8 mouse cellular contexts compared by ENCODE assay signal in genomic region chr13:93771031-93771587, GRCm38 (mm10). TPM values are rescaled to one million over a fixed set of nuclear protein-coding genes. Genes with fewer than 3 reads are reported as not detected.
A peak's percentile ranks its signal among the peaks of the same experiment; 100 is the strongest.
DNase-seq lines count a peak whose midpoint lies in the region; ATAC-seq and TF ChIP-seq lines count a peak whose summit lies in the region.

No protein-coding gene starts in this region.

- peak overlapping the region; percentile 95 for H3K4me2 ChIP-seq in kidney, embryonic 16.5 days (replicated peaks; ENCODE audit: low read depth, low read length)
- H3K4me2 ChIP-seq in forebrain, embryonic 13.5 days, result peak overlapping the region; percentile 93
- peak overlapping the region; percentile 88 for H3K4me2 ChIP-seq in limb, embryonic 13.5 days (replicated peaks)

- peak overlapping the region; percentile 85 for H3K9ac ChIP-seq in kidney, embryonic 16.5 days (replicated peaks; ENCODE audit: low read length)
- H3K9ac ChIP-seq in forebrain, embryonic 13.5 days, result peak overlapping the region; percentile 86
- H3K9ac ChIP-seq in limb, embryonic 13.5 days, result peak overlapping the region; percentile 89

- no peaks in the 10 kb centered on the region for H3K36me3 ChIP-seq in kidney, embryonic 16.5 days (ENCODE audit: insufficient read depth, low read length)
- no peaks in the 10 kb centered on the region for H3K36me3 ChIP-seq in forebrain, embryonic 13.5 days (ENCODE audit: poor library complexity, severe bottlenecking)
- H3K36me3 ChIP-seq in limb, embryonic 13.5 days, result no peaks in the 10 kb centered on the region

- peaks cover 23% of the 10 kb centered on the region for H3K4me1 ChIP-seq in kidney, embryonic 16.5 days (ENCODE audit: insufficient read depth, low read length)
- H3K4me1 ChIP-seq in forebrain, embryonic 13.5 days, result peaks cover 11% of the 10 kb centered on the region
- peaks cover 15% of the 10 kb centered on the region for H3K4me1 ChIP-seq in limb, embryonic 13.5 days
- H3K4me1 ChIP-seq in olfactory bulb, adult 2 months (ENCODE audit: control insufficient read depth, insufficient read depth, low read length), result peaks cover 3% of the 10 kb centered on the region; the same call in 1 of the 2 replicates

- TF ChIP-seq CTCF in olfactory bulb, adult 2 months (IDR thresholded peaks at IDR 0.05; ENCODE audit: insufficient read depth, low read depth, low read length), result no peak

- H3K27ac ChIP-seq in kidney, embryonic 16.5 days (ENCODE audit: low read length), result peak overlapping the region; percentile 86
- peak overlapping the region; percentile 86 for H3K27ac ChIP-seq in forebrain, embryonic 13.5 days
- H3K27ac ChIP-seq in limb, embryonic 13.5 days, result peak overlapping the region; percentile 93
- peak overlapping the region; percentile 99 for H3K27ac ChIP-seq in olfactory bulb, adult 2 months (ENCODE audit: insufficient read depth, low read depth, low read length)

- H3K9me3 ChIP-seq in kidney, embryonic 16.5 days (ENCODE audit: low read length), result no peaks in the 10 kb centered on the region
- H3K9me3 ChIP-seq in forebrain, embryonic 13.5 days (replicated peaks), result no peaks in the 10 kb centered on the region
- H3K9me3 ChIP-seq in limb, embryonic 13.5 days, result no peaks in the 10 kb centered on the region

- no peaks in the 10 kb centered on the region for H3K27me3 ChIP-seq in kidney, embryonic 16.5 days (ENCODE audit: insufficient read depth, low read length)
- H3K27me3 ChIP-seq in forebrain, embryonic 13.5 days, result no peaks in the 10 kb centered on the region
- H3K27me3 ChIP-seq in limb, embryonic 13.5 days, result no peaks in the 10 kb centered on the region

- ATAC-seq in kidney, embryonic 16.5 days (ENCODE audit: low FRiP score, low TSS enrichment), result peak; percentile 25; the same call in 1 of the 2 replicates
- ATAC-seq in forebrain, embryonic 13.5 days, result peak; percentile 64
- 0 out of 2 replicates have a peak, but pooled peaks have one; percentile 9 for ATAC-seq in limb, embryonic 13.5 days (ENCODE audit: low FRiP score, low read depth)

- WGBS in kidney, embryonic 16.5 days, result 18% methylated on average over 9 of the region's 9 CpGs
- WGBS in forebrain, embryonic 13.5 days, result 35% methylated on average over 9 of the region's 9 CpGs
- 33% methylated on average over 9 of the region's 9 CpGs for WGBS in limb, embryonic 13.5 days
- WGBS in olfactory bulb, adult 2 months, result 22% methylated on average over 9 of the region's 9 CpGs

- H3K4me3 ChIP-seq in kidney, embryonic 16.5 days (ENCODE audit: low read length), result peak overlapping the region; percentile 67
- peak overlapping the region; percentile 70 for H3K4me3 ChIP-seq in forebrain, embryonic 13.5 days
- peak overlapping the region; percentile 65 for H3K4me3 ChIP-seq in limb, embryonic 13.5 days
- H3K4me3 ChIP-seq in olfactory bulb, adult 2 months (ENCODE audit: insufficient read depth, low read depth, low read length), result peak overlapping the region; percentile 94

- DNase-seq in kidney, adult 11 months, result no peak
- DNase-seq in NIH3T3 (ENCODE audit: low read depth), result peak; percentile 41
- DNase-seq in gastrocnemius, postnatal 25 days, result no peak
- DNase-seq in adrenal gland, postnatal 4 days (ENCODE audit: low spot score in 2 of 2), result no peak

- TF ChIP-seq POLR2A in olfactory bulb, adult 2 months (IDR thresholded peaks at IDR 0.05; ENCODE audit: insufficient read depth, low read depth, low read length), result no peak

RNA-seq across cellular contexts. Expression of gene Arsb, which starts 0.3 kb away (rescaled TPM):
- 13.4 and 15.9 TPM in 2 replicates for polyA plus RNA-seq in kidney, embryonic 16.5 days (2015; fragmentation: Nextera tagmentation; extraction: Ambion mirVana)
- 4.6 and 6.1 TPM in 2 replicates for polyA plus RNA-seq in forebrain, embryonic 13.5 days (2015; fragmentation: Nextera tagmentation; extraction: Ambion mirVana)
- polyA plus RNA-seq in limb, embryonic 13.5 days (2015; fragmentation: Nextera tagmentation; extraction: Ambion mirVana), result 13.5 and 13.7 TPM in 2 replicates
- polyA plus RNA-seq in olfactory bulb, adult 2 months (2012; ENCODE audit: insufficient read depth, insufficient read length, low replicate concordance, missing spikeins), result not detected in 2 replicates
- 1 to 10 TPM; 3.7 to 4.2 TPM for total RNA-seq in gastrocnemius, postnatal 25 days (2021)
- total RNA-seq in adrenal gland, postnatal 4 days (2021), result 10 to 100 TPM; 39.7 to 41.9 TPM

Comparison
In these comparisons a context has a peak if more than half of its experiments do, and no peak if none do; other contexts are left out.
1. ATAC-seq: peak in every context shown above with its lines; median percentile 64 in forebrain, embryonic 13.5 days; 25 in kidney, embryonic 16.5 days; 9 in limb, embryonic 13.5 days.